Mouse (Mus musculus): ENCODE results near the gene Gata3. TPM values are rescaled to one million over a fixed set of nuclear protein-coding genes. Genes with fewer than 3 reads are reported as not detected.

The Gata3 gene
- polyA plus RNA-seq (2012; rRNA removed) (0.16 and 0.30 TPM in 2 replicates), polyA plus RNA-seq (2014; fragmentation: Nextera tagmentation; extraction: Ambion mirVana) (0.38 and 0.63 TPM in 2 replicates)

DNA sequence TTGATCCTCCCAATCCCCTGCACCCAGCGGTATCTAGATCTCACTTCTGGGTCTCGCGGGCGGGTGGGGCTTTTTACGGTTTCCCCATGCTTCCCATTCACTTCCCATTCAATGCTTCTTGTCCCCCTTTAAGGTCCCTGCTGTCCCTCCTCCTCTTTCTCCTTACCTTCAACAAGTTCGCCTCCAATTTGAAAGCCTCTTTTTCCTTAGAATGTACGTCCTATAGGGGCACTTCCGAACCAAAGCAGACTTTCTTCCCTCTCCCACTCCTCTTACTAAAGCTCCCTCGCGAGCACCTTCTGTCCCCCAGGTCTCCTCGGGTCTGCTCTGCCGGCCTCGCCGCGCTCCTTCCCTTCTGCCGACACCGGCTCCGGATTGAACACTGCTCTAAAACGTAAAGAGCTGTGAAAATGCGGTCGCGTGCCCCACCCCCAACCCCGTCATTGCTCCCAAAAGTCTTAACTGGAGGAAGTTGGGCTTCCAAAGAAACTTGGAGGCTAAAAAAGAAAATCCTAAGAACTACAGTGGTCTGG lies at the start of gene Gata3:
Gene Gata3 (minus strand): TSS at position 384 of the 533 bp plus-strand sequence.
- TF ChIP-seq EP300 (IDR thresholded peaks at IDR 0.05; ENCODE audit: low read depth) (no peak), CTCF (IDR thresholded peaks at IDR 0.05; ENCODE audit: low read depth) (no peak)
- H3K36me3 ChIP-seq (replicated peaks; ENCODE audit: control insufficient read depth, insufficient read depth, low read depth) = no peaks in the 10 kb centered on the region
- peaks cover 0 to 4% of the 10 kb centered on the region in 2 experiments; a peak in 2 of 4 replicates for H3K4me1 ChIP-seq (replicated peaks; ENCODE audit: control insufficient read depth in 2 of 2, insufficient read depth in 2 of 2, low read length in 1 of 2)
- H3K27ac ChIP-seq = no peak within 1 kb of the TSS
- no peak within 1 kb of the TSS for H3K9ac ChIP-seq (replicated peaks)
- H3K4me2 ChIP-seq (ENCODE audit: low read depth) = peak within 1 kb of the TSS; percentile 61
- ATAC-seq (ENCODE audit: insufficient read depth) = no peak
- no peaks in the 10 kb centered on the region for H3K9me3 ChIP-seq (ENCODE audit: control insufficient read depth, low read length)
- peak within 1 kb of the TSS; percentile 25 to 56 for H3K4me3 ChIP-seq (ENCODE audit: insufficient read depth in 1 of 2, low read depth in 2 of 2, low read length in 2 of 2)
- WGBS (ENCODE audit: insufficient replicate concordance) = under 1% methylated on average over 23 of the region's 23 CpGs
- peaks cover 94% of the 10 kb centered on the region for H3K27me3 ChIP-seq (ENCODE audit: control insufficient read depth, insufficient read depth, low read length)
- DNase-seq (ENCODE audit: low read depth in 3 of 3, low spot score in 3 of 3) = no peak

DNA sequence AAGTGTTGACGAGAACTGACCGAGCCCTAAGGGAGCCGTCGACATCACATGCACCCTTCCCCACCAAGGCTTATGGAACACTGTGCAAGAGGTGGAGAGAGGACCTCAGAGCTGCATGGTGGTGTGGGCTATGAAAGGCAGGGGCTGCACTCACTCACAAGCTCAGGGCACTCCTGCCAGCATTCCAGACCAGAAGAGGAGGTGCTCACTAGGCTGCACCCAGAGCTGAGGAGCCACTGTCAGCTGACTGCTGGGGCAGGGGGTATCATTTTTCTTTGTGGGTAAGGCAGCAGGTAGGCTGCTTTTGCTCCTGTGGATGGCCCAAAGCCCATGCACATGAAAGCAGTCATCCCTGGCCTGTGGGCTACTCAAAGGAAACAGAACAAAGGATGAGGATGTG lies 49.4 kb upstream of the Gata3 start:
- Histone ChIP-seq H3K4me1 (replicated peaks; ENCODE audit: control insufficient read depth in 2 of 2, insufficient read depth in 2 of 2, low read length in 1 of 2) (no peaks in the 10 kb centered on the region), H3K36me3 (replicated peaks; ENCODE audit: control insufficient read depth, insufficient read depth, low read depth) (no peaks in the 10 kb centered on the region), H3K9me3 (ENCODE audit: control insufficient read depth, low read length) (no peaks in the 10 kb centered on the region), H3K27ac (no peak overlapping the region), H3K9ac (replicated peaks) (no peak overlapping the region), H3K4me3 (ENCODE audit: insufficient read depth in 1 of 2, low read depth in 2 of 2, low read length in 2 of 2) (no peak overlapping the region), H3K4me2 (ENCODE audit: low read depth) (no peak overlapping the region), H3K27me3 (ENCODE audit: control insufficient read depth, insufficient read depth, low read length) (no peaks in the 10 kb centered on the region)
- whole genome bisulfite sequencing (ENCODE audit: insufficient replicate concordance) = 85% methylated on average over 4 of the region's 4 CpGs
- ATAC-seq (ENCODE audit: insufficient read depth) = no peak
- no peak for DNase-seq (ENCODE audit: low read depth in 3 of 3, low spot score in 3 of 3)
- no peak for TF ChIP-seq CTCF (IDR thresholded peaks at IDR 0.05; ENCODE audit: low read depth)
- no peak for TF ChIP-seq EP300 (IDR thresholded peaks at IDR 0.05; ENCODE audit: low read depth)

- no peak overlapping the region for H3K4me3 ChIP-seq (ENCODE audit: insufficient read depth in 1 of 2, low read depth in 2 of 2, low read length in 2 of 2)
- no peaks in the 10 kb centered on the region for H3K4me1 ChIP-seq (replicated peaks; ENCODE audit: control insufficient read depth in 2 of 2, insufficient read depth in 2 of 2, low read length in 1 of 2)
- no peak overlapping the region for H3K27ac ChIP-seq
- ATAC-seq (ENCODE audit: insufficient read depth) (no peak), DNase-seq (ENCODE audit: low read depth in 3 of 3, low spot score in 3 of 3) (no peak)
- H3K27me3 ChIP-seq (ENCODE audit: control insufficient read depth, insufficient read depth, low read length) = no peaks in the 10 kb centered on the region
- H3K9me3 ChIP-seq (ENCODE audit: control insufficient read depth, low read length) = no peaks in the 10 kb centered on the region
- 44% methylated on average over 1 of the region's 1 CpGs for WGBS (ENCODE audit: insufficient replicate concordance)
- TF ChIP-seq EP300 (IDR thresholded peaks at IDR 0.05; ENCODE audit: low read depth) = no peak
- no peak for TF ChIP-seq CTCF (IDR thresholded peaks at IDR 0.05; ENCODE audit: low read depth)
- H3K9ac ChIP-seq (replicated peaks) = no peak overlapping the region
- no peak overlapping the region for H3K4me2 ChIP-seq (ENCODE audit: low read depth)
- H3K36me3 ChIP-seq (replicated peaks; ENCODE audit: control insufficient read depth, insufficient read depth, low read depth) = no peaks in the 10 kb centered on the region
Measured at GRCm38 (mm10) chr2:9935965-9936364, 46.1 kb upstream of the Gata3 start.

DNA sequence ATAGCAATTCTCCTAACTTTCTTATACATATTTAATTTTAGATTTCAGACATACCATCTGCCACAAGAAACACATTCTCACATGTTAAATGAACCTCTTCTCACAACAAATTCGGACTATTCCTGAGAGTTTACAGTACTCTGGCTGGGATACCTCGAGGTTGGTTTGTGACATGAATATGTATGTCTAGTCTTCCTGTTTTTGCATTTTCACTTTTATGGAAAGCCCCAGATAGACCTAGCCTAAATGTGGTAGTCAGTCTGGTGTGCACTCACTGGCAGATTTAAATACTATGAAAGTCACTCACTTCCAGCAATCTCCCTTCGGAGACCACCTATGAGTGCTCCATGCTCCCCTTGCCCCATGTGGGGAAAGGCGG lies 37.1 kb upstream of the Gata3 start:
- WGBS (ENCODE audit: insufficient replicate concordance) = 58% methylated on average over 4 of the region's 4 CpGs
- H3K9ac ChIP-seq (replicated peaks) = no peak overlapping the region

GRCm38 (mm10) chr2:9926194-9926904 lies 36.5 kb upstream of the Gata3 start:
- 31% methylated on average over 7 of the region's 7 CpGs for WGBS (ENCODE audit: insufficient replicate concordance)
- no peaks in the 10 kb centered on the region for H3K9me3 ChIP-seq (ENCODE audit: control insufficient read depth, low read length)
- H3K27ac ChIP-seq = no peak overlapping the region
- no peak overlapping the region for H3K9ac ChIP-seq (replicated peaks)
- H3K36me3 ChIP-seq (replicated peaks; ENCODE audit: control insufficient read depth, insufficient read depth, low read depth) = no peaks in the 10 kb centered on the region
- no peak overlapping the region for H3K4me3 ChIP-seq (ENCODE audit: insufficient read depth in 1 of 2, low read depth in 2 of 2, low read length in 2 of 2)
- no peaks in the 10 kb centered on the region for H3K27me3 ChIP-seq (ENCODE audit: control insufficient read depth, insufficient read depth, low read length)
- no peaks in the 10 kb centered on the region; a peak in 1 of 4 replicates for H3K4me1 ChIP-seq (replicated peaks; ENCODE audit: control insufficient read depth in 2 of 2, insufficient read depth in 2 of 2, low read length in 1 of 2)
- TF ChIP-seq EP300 (IDR thresholded peaks at IDR 0.05; ENCODE audit: low read depth) (no peak), CTCF (IDR thresholded peaks at IDR 0.05; ENCODE audit: low read depth) (no peak)
- H3K4me2 ChIP-seq (ENCODE audit: low read depth) = peak overlapping the region; percentile 22; the same call in 1 of the 2 replicates
- no peak for ATAC-seq (ENCODE audit: insufficient read depth)
- DNase-seq (ENCODE audit: low read depth in 3 of 3, low spot score in 3 of 3) = no peak

More for the DNA sequence above, 37.1 kb upstream of the Gata3 start:
- Histone ChIP-seq H3K4me1 (replicated peaks; ENCODE audit: control insufficient read depth in 2 of 2, insufficient read depth in 2 of 2, low read length in 1 of 2) (no peaks in the 10 kb centered on the region; a peak in 1 of 4 replicates), H3K4me2 (ENCODE audit: low read depth) (no peak overlapping the region), H3K9me3 (ENCODE audit: control insufficient read depth, low read length) (no peaks in the 10 kb centered on the region), H3K27ac (no peak overlapping the region), H3K36me3 (replicated peaks; ENCODE audit: control insufficient read depth, insufficient read depth, low read depth) (no peaks in the 10 kb centered on the region), H3K4me3 (ENCODE audit: insufficient read depth in 1 of 2, low read depth in 2 of 2, low read length in 2 of 2) (no peak overlapping the region), H3K27me3 (ENCODE audit: control insufficient read depth, insufficient read depth, low read length) (no peaks in the 10 kb centered on the region)
- DNase-seq (ENCODE audit: low read depth in 3 of 3, low spot score in 3 of 3) = no peak
- no peak for ATAC-seq (ENCODE audit: insufficient read depth)
- TF ChIP-seq CTCF (IDR thresholded peaks at IDR 0.05; ENCODE audit: low read depth) (no peak), EP300 (IDR thresholded peaks at IDR 0.05; ENCODE audit: low read depth) (no peak)
